Mouse (Mus musculus) small intestine, adult 2 months (tissue): ENCODE data around the gene Ak1.

ENCODE experiments used
- CTCF ChIP-seq: fragments of 200-500 bp; IDR thresholded peaks from 2 replicates; pipeline ENCODE4 v1.5.1; 2012; ENCODE audit warnings: low read depth, mild to moderate bottlenecking, control low read depth, inconsistent platforms, low read length, moderate library complexity, mixed read lengths; ENCODE audit not compliant: insufficient replicate concordance, insufficient read length; ENCODE audit errors: extremely low read depth
- POLR2A ChIP-seq: fragments of 200-500 bp; IDR thresholded peaks from 2 replicates; pipeline ENCODE4 v1.6.1; 2012; ENCODE audit warnings: low read depth, mild to moderate bottlenecking, control low read depth, inconsistent platforms, low read length, moderate library complexity

GRCm38 (mm10) chr2:32658873-32659272 is 37.3 kb downstream of the Ak1 start:
- no peak for TF ChIP-seq CTCF
- TF ChIP-seq POLR2A: no peak
